Mouse (Mus musculus): ENCODE results near the gene Armc7.
"Not testable (repeated sequence)": the region's sequence is repeated elsewhere in the genome, so short reads cannot be mapped to it uniquely, and the experiment has no call there.

Armc7 gene

DNA sequence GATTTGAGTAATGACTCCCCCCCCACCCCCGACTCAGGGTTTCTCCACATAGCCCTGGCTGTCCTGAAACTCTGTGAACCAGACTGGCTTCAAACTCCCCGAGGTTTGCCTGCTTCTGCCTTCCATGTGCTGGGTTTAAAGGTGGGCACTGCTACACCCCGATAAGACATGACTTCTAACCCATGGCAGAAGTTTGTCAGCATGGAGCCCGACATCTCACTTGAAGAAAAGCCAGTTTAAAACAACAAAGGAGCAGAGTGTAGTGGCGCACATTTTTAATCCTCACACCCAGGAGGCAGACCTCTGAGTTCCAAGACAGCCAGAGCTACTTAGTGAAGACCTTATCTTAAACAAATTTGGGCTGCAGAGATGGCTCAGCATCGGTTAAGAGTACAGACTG is 16.9 kb downstream of the Armc7 start:
- DNase-seq, result no peak

DNA sequence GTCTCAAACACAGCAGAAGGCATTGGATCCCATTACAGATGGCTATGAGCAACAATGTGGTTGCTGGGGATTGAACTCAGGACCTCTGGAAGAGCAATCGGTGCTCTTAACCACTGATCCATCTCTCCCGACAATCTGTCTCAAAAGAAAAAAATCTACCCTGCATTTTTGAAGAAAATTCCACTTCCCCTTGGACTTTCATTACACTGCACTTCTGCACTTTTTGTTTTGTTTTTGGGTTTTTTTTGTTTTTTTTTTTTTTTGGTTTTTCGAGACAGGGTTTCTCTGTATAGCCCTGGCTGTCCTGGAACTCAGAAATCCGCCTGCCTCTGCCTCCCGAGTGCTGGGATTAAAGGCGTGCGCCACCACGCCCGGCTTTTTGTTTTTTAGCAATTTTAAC is 21.1 kb downstream of the Armc7 start:
- DNase-seq, result not testable (repeated sequence)

DNA sequence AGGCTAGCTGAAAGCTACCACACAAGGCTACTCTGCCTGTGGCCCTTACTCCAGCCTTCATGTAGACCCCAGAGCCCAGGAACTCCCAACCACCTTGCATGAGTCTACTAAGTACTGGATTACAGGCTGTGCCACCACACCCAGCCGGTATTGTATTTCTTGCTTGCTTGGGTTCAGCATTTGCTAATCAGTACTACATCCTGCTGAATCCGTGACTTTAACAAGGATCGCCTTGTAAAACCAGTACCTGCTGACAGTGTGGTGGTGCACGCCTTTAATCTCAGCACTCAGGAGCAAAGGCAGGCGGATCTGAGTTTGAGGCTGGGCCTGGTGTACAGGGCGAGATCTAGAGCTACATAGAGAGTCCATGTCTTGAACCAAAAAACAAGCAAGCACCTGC is 27.2 kb downstream of the Armc7 start:
- DNase-seq, result no peak

DNA sequence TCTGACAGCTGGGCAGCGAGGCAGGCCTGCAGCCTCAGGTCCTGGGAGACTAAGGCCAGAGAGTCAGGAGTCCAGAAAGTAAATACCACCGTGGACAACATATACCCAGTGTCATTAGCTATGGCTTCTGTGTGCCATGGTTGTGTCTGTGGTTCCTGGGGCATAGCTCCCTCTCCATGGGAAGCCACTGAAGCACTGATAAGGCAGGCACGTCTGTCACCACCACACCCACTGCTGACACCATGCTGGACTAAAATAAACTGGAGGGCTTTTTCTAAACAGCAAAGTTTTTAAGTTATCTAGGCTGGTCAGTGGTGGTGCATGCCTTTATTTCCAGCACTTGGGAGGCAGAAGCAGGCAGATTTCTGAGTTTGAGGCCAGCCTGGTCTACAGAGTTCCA is 31.1 kb downstream of the Armc7 start:
- DNase-seq, result no peak

DNA sequence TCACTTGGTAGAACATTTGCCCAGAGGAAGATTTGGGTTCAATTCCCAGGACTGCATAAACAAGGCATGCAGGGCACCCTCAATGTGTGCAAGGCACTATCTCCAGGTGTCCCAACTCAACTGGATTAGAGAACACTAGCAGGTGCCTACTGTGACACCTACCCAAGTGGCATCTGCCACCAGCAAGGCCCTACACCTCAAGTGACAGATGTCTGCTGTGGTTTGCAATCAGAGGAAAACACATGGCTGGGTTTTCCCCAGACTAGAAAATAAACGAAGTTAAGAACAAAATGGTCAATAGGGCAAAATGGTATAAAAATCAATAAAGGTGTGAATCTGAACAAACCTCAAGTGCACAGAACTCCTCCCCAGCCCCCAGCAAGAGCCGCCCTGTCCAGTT is 32.6 kb downstream of the Armc7 start:
- DNase-seq, result no peak

- no peak for DNase-seq
Measured at GRCm38 (mm10) chr11:115509773-115510506, 34.5 kb downstream of the Armc7 start.

- no peak for DNase-seq
Measured at GRCm38 (mm10) chr11:115510507-115510888, 35.0 kb downstream of the Armc7 start.

GRCm38 (mm10) chr11:115511121-115511520 is 35.7 kb downstream of the Armc7 start:
- DNase-seq, result no peak

DNA sequence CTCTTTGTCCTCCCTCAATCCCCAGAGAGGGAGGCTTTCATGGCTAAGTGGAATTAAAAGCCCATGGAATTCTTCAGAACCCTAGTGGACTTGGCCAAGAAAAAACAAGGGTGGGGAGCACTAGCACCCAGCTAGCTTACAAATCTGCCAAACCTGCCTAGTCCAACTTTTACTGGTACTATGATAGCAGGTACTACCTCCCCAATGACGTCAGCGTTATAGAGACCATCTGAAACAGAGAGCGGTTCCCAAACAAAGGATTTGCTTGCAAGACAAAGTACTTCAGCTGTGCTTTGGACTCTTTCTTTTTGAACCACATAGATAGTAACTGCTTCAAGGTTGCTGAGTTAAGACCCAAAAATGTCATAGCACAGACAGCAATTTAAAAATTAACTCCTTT is 36.5 kb downstream of the Armc7 start:
- no peak for DNase-seq

- peak; percentile 59 to 70 for DNase-seq
Measured at GRCm38 (mm10) chr11:115512407-115513183, 37.1 kb downstream of the Armc7 start.

DNA sequence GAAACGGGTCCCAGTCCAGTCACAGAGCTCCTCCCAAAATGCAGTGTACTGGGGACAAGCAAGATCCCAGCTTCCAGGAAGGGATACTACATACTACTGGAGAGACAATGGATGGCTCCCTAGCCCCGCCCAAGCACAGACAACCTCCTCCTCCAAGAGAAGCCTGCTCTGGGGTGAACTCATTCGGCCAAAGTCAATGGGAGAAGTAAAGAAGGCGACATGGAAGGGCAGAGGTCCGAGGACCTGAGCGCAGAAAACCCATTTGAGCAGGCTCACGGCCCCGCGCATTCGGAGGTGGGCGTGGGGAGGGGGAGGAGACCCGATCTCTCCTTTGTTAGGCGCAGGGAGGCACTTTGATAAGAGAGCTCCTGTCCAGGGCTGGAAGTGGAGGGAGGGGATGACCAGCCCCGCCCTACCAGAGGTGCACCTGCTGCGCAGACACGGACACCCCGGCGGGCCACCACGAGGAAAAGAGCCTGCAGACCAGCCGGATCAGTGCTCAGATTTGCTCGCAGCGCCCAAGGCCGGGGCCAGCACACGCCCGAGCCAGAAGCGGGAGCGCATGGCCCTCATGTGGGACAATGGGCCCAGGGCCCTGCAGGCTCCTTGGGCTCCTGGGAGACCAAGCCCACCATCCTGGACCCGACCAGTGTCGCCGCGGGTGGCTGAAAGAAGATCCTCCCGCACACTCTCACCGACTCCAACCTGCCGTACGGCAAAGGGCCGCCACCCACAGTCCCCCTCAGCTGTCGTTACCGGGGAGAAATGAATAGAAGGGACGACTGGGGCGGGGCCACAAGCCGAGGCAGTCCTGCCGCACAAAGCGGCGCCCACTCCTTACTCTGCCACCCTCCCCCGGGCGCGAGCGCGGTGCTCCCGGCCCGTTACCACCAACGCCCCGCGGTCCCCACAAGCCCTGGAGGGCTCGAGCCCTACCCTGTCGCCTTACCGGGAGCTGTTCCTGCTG is 38.1 kb downstream of the Armc7 start:
- DNase-seq, result peak; percentile 44 to 47

DNA sequence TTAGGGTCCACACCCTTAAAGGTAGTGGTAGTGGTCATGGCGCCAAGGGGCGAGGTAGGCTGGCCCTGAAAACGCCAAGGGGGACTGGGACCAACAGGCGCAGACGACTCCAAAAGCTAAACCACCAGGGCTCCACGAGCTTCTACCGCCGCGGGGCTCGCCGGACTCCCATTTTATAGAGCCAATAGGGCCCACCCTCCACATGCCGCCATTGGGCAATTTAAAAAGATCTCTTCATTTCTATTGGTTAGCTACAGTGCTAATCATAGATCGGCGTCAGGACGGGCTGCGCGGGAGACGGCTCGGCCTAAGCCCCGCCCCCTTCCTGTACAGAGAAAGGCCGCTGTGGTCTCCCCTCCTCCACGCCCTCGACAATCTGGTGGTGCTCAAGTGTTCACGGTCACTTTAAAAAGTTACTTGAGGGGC is 38.8 kb downstream of the Armc7 start, which contains the start of gene Jpt1:
Gene Jpt1 (minus strand): TSS at position 150 of the 426 bp plus-strand sequence.
- DNase-seq, result peak; percentile 96 to 97

GRCm38 (mm10) chr11:115515021-115515420 is 39.6 kb downstream of the Armc7 start:
- DNase-seq, result no peak

GRCm38 (mm10) chr11:115516942-115517341 is 41.5 kb downstream of the Armc7 start:
- DNase-seq, result no peak

- no peak for DNase-seq
Measured at GRCm38 (mm10) chr11:115518693-115519092, 43.2 kb downstream of the Armc7 start.

DNA sequence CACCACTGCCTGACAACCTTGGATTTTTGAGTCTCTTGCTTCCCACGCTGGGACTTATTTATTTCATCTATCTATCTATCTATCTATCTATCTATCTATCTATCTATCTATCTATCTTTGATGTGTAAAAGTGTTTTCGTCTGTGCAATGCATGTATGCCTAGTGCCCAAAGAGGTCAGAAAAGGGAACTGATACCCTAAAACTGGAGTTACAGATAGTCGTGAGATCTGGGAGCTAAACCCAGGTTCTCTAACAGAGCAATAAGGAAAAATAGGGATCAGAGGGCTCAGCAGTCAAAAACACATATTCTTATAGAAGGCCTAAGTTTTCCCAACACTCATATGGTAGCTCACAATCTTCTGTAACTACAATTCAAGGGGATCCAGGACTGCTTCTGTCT is 44.1 kb downstream of the Armc7 start:
- DNase-seq, result no peak

DNA sequence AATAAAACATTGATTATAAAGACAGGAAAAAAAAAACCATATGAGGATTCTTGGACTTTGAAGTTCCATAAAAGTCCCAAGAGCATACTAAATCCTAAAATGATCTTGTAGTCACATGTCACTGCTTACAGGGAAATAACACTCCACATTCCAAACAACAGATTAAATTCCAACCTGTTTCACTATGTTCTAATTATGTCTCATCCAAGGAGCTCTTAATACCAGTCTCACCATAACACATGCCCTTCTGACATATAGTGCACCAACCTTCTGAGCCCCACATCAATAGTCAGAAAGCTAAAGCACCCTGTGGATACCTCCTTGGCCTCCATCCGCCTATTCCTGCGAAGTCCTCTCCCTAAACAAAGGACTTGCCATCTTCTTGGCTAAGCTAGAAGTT is 44.8 kb downstream of the Armc7 start:
- no peak for DNase-seq

- DNase-seq, result no peak
Measured at GRCm38 (mm10) chr11:115521080-115521479, 45.6 kb downstream of the Armc7 start.

GRCm38 (mm10) chr11:115522238-115522637 is 46.8 kb downstream of the Armc7 start:
- DNase-seq, result no peak

- DNase-seq, result no peak
Measured at GRCm38 (mm10) chr11:115522703-115523102, 47.2 kb downstream of the Armc7 start.

DNA sequence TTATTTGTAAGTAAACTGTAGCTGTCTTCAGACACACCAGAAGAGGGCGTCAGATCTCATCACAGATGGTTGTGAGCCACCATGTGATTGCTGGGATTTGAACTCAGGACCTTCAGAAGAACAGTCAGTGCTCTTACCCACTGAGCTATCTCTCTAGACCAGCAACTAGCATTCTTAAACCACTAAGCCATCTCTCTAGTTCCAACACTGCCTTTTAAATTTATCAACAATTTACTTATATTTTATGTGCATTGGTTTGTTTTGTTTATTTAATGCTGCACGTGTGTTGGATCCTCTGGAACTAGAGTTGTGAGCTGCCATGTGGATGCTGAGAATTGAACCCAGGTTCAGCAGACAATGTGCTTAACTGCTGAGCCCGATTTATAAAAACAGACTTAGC is 51.0 kb downstream of the Armc7 start:
- DNase-seq, result not testable (repeated sequence)

- DNase-seq, result no peak
Measured at GRCm38 (mm10) chr11:115534759-115535371, 59.4 kb downstream of the Armc7 start.

All from lung, adult 18-20 months (tissue).